Mouse (Mus musculus): ENCODE results near the gene Zbtb17. TPM values are rescaled to one million over a fixed set of nuclear protein-coding genes. Genes with fewer than 3 reads are reported as not detected.

The Zbtb17 gene
- 39.7 and 42.7 TPM in 2 replicates for polyA plus RNA-seq (2015; fragmentation: Nextera tagmentation; extraction: Ambion mirVana)

DNA sequence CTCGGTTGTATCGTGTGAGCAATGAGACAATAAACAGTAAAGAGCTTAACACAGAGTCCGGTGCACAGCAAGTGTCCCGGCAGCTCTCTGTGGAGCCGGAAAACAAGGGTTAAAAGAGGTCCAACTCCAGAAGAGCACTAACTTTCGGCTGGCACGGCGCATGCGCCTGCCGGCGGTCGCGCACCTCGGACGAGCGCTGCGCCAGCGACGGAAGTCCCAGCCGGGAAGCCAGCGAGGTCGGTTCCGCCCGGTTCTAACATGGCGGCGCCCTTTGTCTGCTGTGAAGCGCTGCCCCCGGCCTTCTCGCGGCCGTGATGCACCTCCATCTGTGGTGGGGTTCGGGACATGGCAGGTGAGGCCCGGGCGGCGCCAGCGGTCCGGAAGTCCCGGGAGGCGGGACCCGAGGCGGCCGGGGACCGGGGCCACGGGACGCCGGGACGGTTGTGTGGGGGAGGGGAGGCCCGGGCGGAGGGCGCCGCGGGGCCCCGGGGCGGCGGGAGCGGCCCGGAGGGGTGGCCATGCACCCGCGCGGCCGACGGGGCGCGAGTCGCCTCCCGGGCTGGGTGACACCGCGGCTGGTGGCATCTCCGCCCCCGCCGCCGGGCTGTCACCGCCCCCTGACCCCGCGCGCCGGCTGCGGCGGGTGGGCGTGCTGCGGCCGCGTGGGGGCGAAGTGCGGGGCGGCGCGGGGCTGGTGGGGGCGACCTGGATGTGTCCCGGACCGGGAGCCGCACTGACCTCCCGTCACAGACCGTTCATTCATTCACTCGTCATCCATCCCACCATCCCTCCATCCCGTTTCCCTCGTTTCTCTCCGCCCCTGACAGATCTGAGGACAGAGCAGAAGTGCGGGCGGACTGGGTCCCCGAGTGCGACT is at the start of gene Zbtb17:
Zbtb17 (plus strand) TSS at position 204 of the 877 bp plus-strand sequence.
- Histone ChIP-seq H3K9ac (peak within 1 kb of the TSS; percentile 93), H3K27me3 (no peaks in the 10 kb centered on the region), H3K27ac (replicated peaks) (peak within 1 kb of the TSS; percentile 86), H3K4me3 (peak within 1 kb of the TSS; percentile 98), H3K4me2 (peak within 1 kb of the TSS; percentile 59), H3K36me3 (peaks cover 28% of the 10 kb centered on the region), H3K4me1 (replicated peaks) (peaks cover 24% of the 10 kb centered on the region), H3K9me3 (no peaks in the 10 kb centered on the region)
- WGBS = under 1% methylated on average over 67 of the region's 102 CpGs
- ATAC-seq (ENCODE audit: low FRiP score, low read depth) = peak; percentile 91

DNA sequence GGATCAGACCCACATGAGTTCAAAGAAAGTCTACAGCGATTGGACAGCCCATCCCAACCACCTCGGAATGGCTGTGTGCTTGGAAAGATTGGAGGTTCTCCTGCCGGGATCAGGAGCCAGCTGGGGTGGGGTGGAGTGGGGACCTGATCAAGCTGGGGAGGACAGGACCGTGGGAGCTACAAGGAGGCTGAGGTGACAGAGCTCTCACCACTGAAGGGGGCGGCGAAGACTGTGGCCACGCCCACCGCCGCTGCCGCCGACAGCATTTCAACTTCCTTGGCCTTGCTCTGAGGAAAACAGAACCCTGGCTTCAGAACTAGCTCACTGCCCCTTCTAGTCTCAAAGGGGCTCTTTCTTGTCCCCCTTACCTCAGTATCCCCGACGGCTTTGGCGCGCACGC is 49.7 kb upstream of the Zbtb17 start:
- H3K4me2 ChIP-seq = 0 out of 2 replicates have a peak overlapping the region, but pooled peaks have one; percentile 9
- no peak overlapping the region for H3K4me3 ChIP-seq
- H3K36me3 ChIP-seq = no peaks in the 10 kb centered on the region
- H3K9me3 ChIP-seq = no peaks in the 10 kb centered on the region
- ATAC-seq (ENCODE audit: low FRiP score, low read depth) = no peak
- H3K27me3 ChIP-seq = 0 out of 2 replicates have a peak, but pooled peaks cover 6% of the 10 kb centered on the region
- no peak overlapping the region for H3K9ac ChIP-seq
- H3K4me1 ChIP-seq (replicated peaks) = no peaks in the 10 kb centered on the region
- H3K27ac ChIP-seq (replicated peaks) = no peak overlapping the region
- 14% methylated on average over 16 of the region's 16 CpGs for WGBS

DNA sequence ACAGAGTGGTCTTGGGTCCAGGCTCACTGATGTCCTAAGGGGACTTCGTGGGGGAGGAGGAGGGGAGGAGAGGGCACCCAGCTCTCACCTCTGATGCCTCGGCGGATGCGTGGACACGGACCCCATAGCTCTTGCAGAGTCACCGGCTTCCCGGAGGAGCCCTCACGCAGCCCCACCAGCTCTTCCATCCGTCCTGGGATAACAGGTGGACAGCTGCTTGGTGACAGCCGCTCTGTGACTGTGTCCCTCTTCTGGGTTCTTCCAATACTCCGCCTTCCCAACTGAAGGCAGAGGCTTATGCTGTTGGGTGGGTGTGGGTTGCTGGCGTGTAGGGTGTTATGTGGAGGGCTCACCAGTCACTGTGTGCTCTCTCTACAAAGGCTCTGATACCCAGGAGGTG is 46.6 kb upstream of the Zbtb17 start:
- Histone ChIP-seq H3K4me2 (no peak overlapping the region), H3K27me3 (0 out of 2 replicates have a peak, but pooled peaks cover 6% of the 10 kb centered on the region), H3K4me3 (no peak overlapping the region), H3K36me3 (no peaks in the 10 kb centered on the region), H3K9ac (no peak overlapping the region), H3K4me1 (replicated peaks) (no peaks in the 10 kb centered on the region), H3K27ac (replicated peaks) (no peak overlapping the region), H3K9me3 (no peaks in the 10 kb centered on the region)
- no peak for ATAC-seq (ENCODE audit: low FRiP score, low read depth)
- WGBS = 74% methylated on average over 12 of the region's 12 CpGs

DNA sequence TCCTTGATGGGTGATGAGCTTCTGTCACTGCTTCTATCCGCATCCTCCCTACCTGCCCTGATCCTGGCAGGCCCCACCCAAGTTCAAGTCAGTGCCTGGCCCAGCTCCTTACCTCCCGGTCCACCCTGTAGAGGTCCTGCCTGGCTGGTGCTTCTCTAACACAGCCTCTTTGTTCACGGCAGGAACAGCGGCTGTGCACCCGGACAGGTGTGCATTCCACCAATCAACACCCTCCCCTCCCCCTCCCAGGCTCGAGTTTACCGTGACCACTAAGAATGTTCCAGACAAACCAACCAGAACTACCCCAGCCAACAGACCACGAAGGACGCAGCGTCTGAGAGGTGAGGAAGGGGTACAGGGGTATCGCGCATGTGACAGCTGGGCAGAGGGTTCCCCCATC is 45.9 kb upstream of the Zbtb17 start, which contains the start of gene Clcnka:
Clcnka (minus strand) TSS at position 180 of the 400 bp plus-strand sequence.
- Histone ChIP-seq H3K9me3 (no peaks in the 10 kb centered on the region), H3K36me3 (no peaks in the 10 kb centered on the region), H3K27me3 (0 out of 2 replicates have a peak, but pooled peaks cover 6% of the 10 kb centered on the region), H3K9ac (no peak within 1 kb of the TSS), H3K27ac (replicated peaks) (no peak within 1 kb of the TSS), H3K4me2 (no peak within 1 kb of the TSS), H3K4me3 (no peak within 1 kb of the TSS), H3K4me1 (replicated peaks) (no peaks in the 10 kb centered on the region)
- ATAC-seq (ENCODE audit: low FRiP score, low read depth) = no peak
- 74% methylated on average over 12 of the region's 12 CpGs for WGBS

DNA sequence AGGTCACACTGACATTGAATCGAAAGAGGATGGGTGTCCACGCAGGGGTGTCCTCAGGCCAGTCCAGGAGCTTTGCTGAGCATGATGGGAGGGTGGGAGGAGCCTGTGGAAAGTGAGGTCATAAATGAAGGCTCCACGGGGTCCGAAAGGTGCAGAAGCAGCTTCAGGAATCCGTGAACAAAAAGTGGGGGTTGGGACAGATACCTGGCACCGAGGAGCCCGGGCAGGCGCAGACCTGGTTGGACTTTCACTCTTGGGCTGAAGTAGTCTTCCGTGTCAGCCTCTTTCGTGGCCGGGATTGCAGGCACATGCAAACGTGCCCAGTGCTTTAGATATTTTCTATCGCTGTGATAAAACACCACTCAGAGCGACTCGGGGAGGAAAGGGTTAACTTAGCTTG is 44.3 kb upstream of the Zbtb17 start:
- ATAC-seq (ENCODE audit: low FRiP score, low read depth) = no peak
- 84% methylated on average over 15 of the region's 15 CpGs for WGBS
- Histone ChIP-seq H3K36me3 (no peaks in the 10 kb centered on the region), H3K9ac (no peak overlapping the region), H3K4me3 (no peak overlapping the region), H3K4me1 (replicated peaks) (peaks cover 7% of the 10 kb centered on the region), H3K27me3 (0 out of 2 replicates have a peak, but pooled peaks cover 2% of the 10 kb centered on the region), H3K9me3 (no peaks in the 10 kb centered on the region), H3K27ac (replicated peaks) (no peak overlapping the region), H3K4me2 (no peak overlapping the region)

DNA sequence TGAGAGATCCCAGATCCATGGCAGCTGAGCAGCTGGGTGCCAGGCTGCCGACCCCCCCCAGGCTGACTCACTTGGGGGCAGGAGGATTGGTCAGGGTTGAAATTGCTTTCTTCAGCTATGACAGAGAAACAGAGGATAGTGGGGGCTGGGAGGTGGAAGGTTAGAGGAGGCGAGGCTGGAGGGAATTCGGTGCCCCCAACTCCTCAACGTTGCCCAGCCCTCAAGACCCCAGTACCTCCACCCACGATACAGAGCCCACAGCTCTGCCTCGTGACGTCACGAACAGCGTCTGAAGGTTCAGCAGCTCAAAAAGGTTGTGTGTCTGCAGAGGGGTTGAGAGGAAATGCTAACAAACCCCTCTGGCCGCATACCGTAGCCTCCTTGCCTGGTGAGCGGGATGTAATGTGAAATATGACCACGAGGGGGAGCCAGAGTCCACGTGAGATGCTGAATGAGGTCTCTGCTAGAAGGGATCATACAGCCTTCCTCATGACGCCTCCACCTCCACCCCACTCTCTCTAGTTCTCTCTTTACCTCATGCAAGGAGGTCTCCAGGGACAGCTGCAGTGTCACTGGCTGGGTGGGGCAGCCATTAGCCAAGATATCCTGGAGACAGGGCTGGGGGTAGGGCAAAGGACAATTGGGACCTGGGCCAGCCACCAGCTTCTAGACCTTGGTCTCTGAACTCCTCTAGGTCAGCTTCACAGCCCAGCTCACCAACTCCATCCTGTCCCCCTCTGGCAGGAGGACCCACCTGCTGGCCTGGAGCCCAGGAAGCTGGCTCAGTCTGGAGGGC is 39.7 kb upstream of the Zbtb17 start:
- Histone ChIP-seq H3K27ac (replicated peaks) (no peak overlapping the region), H3K4me2 (peak overlapping the region; percentile 54), H3K27me3 (no peaks in the 10 kb centered on the region), H3K4me3 (peak overlapping the region; percentile 22), H3K4me1 (replicated peaks) (peaks cover 7% of the 10 kb centered on the region), H3K9ac (peak overlapping the region; percentile 40; the same call in 1 of the 2 replicates), H3K9me3 (no peaks in the 10 kb centered on the region), H3K36me3 (no peaks in the 10 kb centered on the region)
- ATAC-seq (ENCODE audit: low FRiP score, low read depth) = peak; percentile 92
- WGBS = 14% methylated on average over 15 of the region's 15 CpGs

DNA sequence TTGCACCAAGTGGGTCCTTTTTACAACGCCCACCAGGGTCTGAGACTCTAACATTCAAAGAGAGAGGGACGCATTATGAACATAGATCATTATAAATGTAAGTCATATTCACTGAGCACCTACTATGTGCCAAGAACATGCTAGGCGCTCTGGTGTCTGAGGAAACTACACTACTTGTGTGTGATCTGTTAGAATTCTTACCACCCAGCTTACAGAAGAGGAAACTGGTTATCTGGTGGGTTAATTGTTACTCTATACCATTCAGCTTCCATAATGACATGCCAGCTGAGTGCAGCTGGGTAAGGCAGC is 39.2 kb upstream of the Zbtb17 start:
- H3K9me3 ChIP-seq = no peaks in the 10 kb centered on the region
- H3K4me2 ChIP-seq = no peak overlapping the region
- no peak overlapping the region for H3K27ac ChIP-seq (replicated peaks)
- WGBS = 82% methylated on average over 3 of the region's 3 CpGs
- H3K9ac ChIP-seq = no peak overlapping the region
- no peaks in the 10 kb centered on the region for H3K27me3 ChIP-seq
- no peak overlapping the region for H3K4me3 ChIP-seq
- H3K36me3 ChIP-seq = no peaks in the 10 kb centered on the region
- H3K4me1 ChIP-seq (replicated peaks) = peaks cover 7% of the 10 kb centered on the region
- ATAC-seq (ENCODE audit: low FRiP score, low read depth) = no peak

DNA sequence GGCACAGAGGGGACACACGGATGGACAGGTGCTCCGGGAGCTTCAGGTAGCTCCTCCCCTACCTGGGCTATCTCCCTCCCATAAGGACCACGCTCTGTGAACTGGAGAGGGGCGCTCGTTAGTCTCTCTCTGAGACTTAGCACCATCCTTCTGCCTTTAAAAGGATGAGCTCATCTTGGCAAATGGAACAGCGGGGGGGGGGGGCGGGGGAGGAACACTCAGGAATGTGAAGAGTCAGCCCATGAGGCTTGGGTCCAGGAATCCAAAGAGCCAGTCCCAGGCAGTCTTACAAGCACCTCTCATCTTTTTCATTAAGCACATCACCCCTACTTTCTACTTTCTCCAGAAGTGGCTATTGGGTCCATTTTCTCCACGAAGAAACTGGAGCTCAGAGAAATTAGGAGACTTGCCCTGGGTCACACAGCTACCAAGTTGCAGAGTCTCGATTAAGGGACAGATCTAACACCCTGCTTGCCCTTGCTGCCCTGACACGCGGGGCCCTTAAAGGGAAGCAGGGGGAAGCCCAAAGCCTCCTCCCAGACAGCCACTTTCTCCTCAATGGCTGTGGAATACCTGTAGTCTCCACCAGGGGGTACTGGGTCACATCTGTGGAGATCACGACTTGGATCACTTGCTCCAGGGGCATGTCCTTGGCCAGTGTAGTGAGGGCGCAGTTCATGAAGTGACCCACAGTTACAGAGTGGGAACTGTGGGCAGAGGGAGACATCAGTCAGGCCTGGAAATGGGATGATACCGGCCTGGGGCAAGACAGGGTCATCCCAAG is 37.7 kb upstream of the Zbtb17 start:
- 59% methylated on average over 14 of the region's 14 CpGs for WGBS
- H3K9ac ChIP-seq = no peak overlapping the region
- H3K4me2 ChIP-seq = no peak overlapping the region
- no peaks in the 10 kb centered on the region for H3K9me3 ChIP-seq
- ATAC-seq (ENCODE audit: low FRiP score, low read depth) = no peak
- H3K4me1 ChIP-seq (replicated peaks) = peaks cover 7% of the 10 kb centered on the region
- no peak overlapping the region for H3K27ac ChIP-seq (replicated peaks)
- no peaks in the 10 kb centered on the region for H3K36me3 ChIP-seq
- H3K27me3 ChIP-seq = no peaks in the 10 kb centered on the region
- H3K4me3 ChIP-seq = no peak overlapping the region

DNA sequence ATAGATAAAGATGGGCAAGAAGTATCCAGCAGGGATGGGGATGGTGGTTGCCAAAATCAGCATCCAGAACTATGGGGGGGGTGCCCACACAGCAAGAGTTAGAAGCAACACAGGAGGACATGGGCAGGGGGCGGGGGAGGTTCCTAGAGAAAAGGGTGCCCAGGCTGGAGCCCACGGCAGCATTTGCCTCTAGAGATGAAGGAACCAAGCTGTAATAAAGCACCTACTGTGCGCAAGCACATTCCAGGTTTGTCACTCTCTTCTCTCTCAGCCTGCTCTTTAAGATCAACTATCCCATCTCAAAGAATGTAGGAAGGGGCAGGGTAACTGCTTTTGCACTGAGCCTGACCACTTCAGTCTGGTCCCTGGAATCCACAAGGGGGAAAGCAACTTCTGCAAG is 35.9 kb upstream of the Zbtb17 start:
- Histone ChIP-seq H3K27me3 (no peaks in the 10 kb centered on the region), H3K36me3 (no peaks in the 10 kb centered on the region), H3K4me1 (replicated peaks) (peaks cover 7% of the 10 kb centered on the region), H3K9ac (no peak overlapping the region), H3K4me2 (no peak overlapping the region), H3K4me3 (no peak overlapping the region), H3K9me3 (no peaks in the 10 kb centered on the region), H3K27ac (replicated peaks) (no peak overlapping the region)
- ATAC-seq (ENCODE audit: low FRiP score, low read depth) = no peak
- 89% methylated on average over 3 of the region's 3 CpGs for WGBS

DNA sequence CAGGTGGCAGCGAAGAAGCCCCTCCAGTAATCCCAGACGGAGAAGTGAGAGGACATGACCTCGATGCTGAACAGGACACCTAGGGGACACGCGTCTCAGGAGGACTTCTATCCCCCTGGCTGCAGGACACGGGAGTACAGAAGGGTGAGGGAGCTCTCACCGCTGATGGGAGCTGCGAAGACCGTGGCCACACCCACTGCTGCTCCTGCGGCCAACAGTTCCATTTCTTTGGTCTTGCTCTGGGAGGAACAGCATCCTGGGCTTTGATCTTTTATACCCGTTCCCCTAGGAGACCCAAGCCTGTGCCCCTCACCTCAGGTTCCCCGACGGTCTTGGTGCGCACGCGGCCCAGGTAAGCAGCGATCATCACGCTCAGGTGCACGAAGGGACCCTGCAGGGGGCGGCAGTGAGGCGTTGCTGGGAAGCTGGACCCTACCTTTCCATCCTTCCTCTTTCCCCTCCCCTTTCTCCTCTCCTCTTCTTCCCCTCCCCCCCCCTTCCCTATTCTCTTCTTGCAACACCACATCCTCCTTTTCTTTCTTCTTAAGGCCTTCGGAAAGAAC is 32.9 kb upstream of the Zbtb17 start:
- no peak overlapping the region for H3K4me3 ChIP-seq
- H3K9me3 ChIP-seq = no peaks in the 10 kb centered on the region
- no peak overlapping the region for H3K9ac ChIP-seq
- 14% methylated on average over 22 of the region's 22 CpGs for WGBS
- no peak overlapping the region for H3K4me2 ChIP-seq
- no peaks in the 10 kb centered on the region for H3K4me1 ChIP-seq (replicated peaks)
- ATAC-seq (ENCODE audit: low FRiP score, low read depth) = no peak
- no peaks in the 10 kb centered on the region for H3K36me3 ChIP-seq
- no peak overlapping the region for H3K27ac ChIP-seq (replicated peaks)
- H3K27me3 ChIP-seq = no peaks in the 10 kb centered on the region

DNA sequence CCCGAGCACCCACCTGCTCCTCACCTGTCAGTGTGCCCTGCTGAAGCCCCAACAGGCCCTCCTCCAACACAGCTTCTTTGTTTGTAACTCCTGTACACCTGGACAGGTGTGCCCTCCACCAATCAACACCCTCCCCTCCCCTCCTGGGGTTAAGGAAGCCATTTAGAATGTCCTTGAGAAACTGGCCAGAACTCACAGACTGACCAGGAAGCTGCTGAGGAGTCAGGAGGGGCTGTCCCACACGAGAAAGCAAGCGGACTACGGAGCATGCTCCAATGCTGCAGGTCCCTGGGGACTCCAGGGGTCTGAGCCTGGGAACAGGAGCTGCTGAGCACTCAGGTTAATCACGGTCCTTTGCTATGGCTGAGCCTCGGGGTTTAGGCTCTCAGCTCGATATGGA is 28.5 kb upstream of the Zbtb17 start, which contains the start of gene Clcnkb:
Clcnkb (minus strand) TSS at position 91 of the 400 bp plus-strand sequence.
- WGBS = 62% methylated on average over 7 of the region's 7 CpGs
- Histone ChIP-seq H3K4me1 (replicated peaks) (no peaks in the 10 kb centered on the region), H3K27ac (replicated peaks) (no peak within 1 kb of the TSS), H3K4me3 (no peak within 1 kb of the TSS), H3K27me3 (no peaks in the 10 kb centered on the region), H3K4me2 (no peak within 1 kb of the TSS), H3K9ac (no peak within 1 kb of the TSS), H3K36me3 (no peaks in the 10 kb centered on the region), H3K9me3 (no peaks in the 10 kb centered on the region)
- ATAC-seq (ENCODE audit: low FRiP score, low read depth) = no peak

Measured in hindbrain, embryonic 15.5 days (tissue).